Mouse (Mus musculus) megakaryocyte-erythroid progenitor cell, adult 5-6 weeks (primary cell): ENCODE measurements around the gene Cln3. TPM values are rescaled to one million over a fixed set of nuclear protein-coding genes. Genes with fewer than 3 reads are reported as not detected.

Experiments
- ATAC-seq: replicated peaks from 2 replicates; pipeline ENCODE4 v1.8.0; 2016; ENCODE audit warnings: mild to moderate bottlenecking, inconsistent platforms; ENCODE audit not compliant: severe bottlenecking, poor library complexity, low FRiP score, low TSS enrichment
- total RNA-seq, 2 experiments: library from RNA; stranded (forward) in 1 of 2; stranded (reverse) in 1 of 2; fragments of 200-1000, 215-1000 nt in 1 of 2; fragments of >200 nt in 1 of 2; fragmentation: Nextera tagmentation in 1 of 2; gene quantifications; 2 replicates each; pipeline ENCODE4 v1.2.3; 2014 to 2017

The Cln3 gene
- total RNA-seq, 2 experiments from 2014 or later: 9.8 to 24.5 TPM

DNA sequence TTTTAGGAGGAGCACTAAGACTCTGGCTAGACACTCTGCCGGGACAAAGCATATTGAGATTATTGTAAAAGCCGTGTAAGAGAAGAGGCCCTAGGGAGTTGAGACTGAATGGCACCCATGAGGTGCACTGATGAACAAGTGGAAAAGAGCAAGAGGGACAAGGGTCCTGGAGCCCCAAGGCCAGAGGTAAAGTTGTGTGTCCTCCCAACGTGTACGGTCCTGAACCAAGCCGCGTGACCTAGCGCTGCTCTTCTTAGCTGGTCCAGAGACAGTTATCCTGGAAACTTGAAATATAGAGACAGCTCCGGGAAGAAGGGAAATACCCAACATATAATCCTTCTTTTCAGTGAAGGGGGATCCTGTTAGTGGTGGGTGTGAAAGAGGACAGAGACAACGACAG lies 49.2 kb downstream of the Cln3 start:
- ATAC-seq: no peak

DNA sequence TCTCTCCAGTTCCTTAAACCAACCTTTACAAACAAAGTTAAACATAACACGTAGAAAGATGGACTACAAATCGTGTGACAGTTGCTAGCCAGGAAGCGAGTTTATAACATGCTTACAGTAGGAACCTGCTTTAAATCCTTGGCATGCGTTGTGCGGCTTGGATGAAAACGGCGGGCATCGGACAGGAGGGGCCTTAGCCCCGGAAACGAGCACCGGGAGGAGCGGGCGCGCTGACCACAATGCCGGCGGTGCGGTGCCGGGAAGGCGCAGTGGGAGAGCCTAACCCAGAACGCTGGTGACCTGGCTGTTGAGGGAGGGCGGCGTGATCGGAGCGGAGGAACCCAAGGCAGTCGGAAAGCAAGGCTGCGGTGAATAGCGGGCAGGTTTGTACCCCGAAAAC lies 49.9 kb downstream of the Cln3 start:
- ATAC-seq: peak; percentile 66; the same call in 1 of the 2 replicates

DNA sequence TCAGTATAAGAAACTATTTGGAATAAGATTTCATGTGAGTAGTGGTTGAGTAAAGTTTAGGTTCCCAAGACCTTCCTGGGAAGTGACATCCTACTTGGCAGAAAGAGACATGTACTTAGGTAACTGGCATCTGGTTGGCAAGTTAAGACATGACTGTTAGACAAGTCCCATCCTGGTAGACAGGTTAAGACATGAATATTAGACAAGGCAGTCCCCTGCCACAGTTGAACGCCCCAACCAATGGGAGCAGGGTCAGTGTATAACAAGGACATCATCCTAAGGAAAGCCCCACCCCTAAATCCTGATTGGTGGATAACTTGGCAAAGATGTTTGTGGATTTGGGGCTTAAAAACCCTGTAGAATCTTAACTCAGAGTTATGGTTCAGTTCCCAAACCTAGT lies 52.2 kb downstream of the Cln3 start:
- ATAC-seq: no peak

GRCm38 (mm10) chr7:126528166-126528577 lies 57.4 kb downstream of the Cln3 start:
- no peak for ATAC-seq

- no peak for ATAC-seq
Measured at GRCm38 (mm10) chr7:126523316-126523715, 62.3 kb downstream of the Cln3 start.

Other genes starting within 250 kb of the Cln3 start
- gene Lat, start 216.2 kb downstream of the Cln3 start, total RNA-seq (2014; fragmentation: Nextera tagmentation): 17.3 and 28.3 TPM in 2 replicates
- 9.3 and 11.0 TPM in 2 replicates for gene Lat, start 216.2 kb downstream of the Cln3 start, total RNA-seq (2017)
- 24.7 and 30.7 TPM in 2 replicates for gene Spns1, start 208.4 kb downstream of the Cln3 start, total RNA-seq (2014; fragmentation: Nextera tagmentation)
- 5.2 and 8.3 TPM in 2 replicates for gene Spns1, start 208.4 kb downstream of the Cln3 start, total RNA-seq (2017)
- 14.9 and 32.5 TPM in 2 replicates for gene Nfatc2ip, start 189.1 kb downstream of the Cln3 start, total RNA-seq (2014; fragmentation: Nextera tagmentation)
- 17.8 and 18.9 TPM in 2 replicates for gene Nfatc2ip, start 189.1 kb downstream of the Cln3 start, total RNA-seq (2017)
- 1.7 and 16.4 TPM in 2 replicates for gene Cd19, start 170.9 kb downstream of the Cln3 start, total RNA-seq (2014; fragmentation: Nextera tagmentation)
- 0.28 TPM in 1 of 2 replicates, not detected in the other for gene Cd19, start 170.9 kb downstream of the Cln3 start, total RNA-seq (2017)
- 10.2 and 13.9 TPM in 2 replicates for gene Rabep2, start 157.1 kb downstream of the Cln3 start, total RNA-seq (2014; fragmentation: Nextera tagmentation)
- 11.5 and 14.0 TPM in 2 replicates for gene Rabep2, start 157.1 kb downstream of the Cln3 start, total RNA-seq (2017)
- gene Atp2a1, start 122.7 kb downstream of the Cln3 start, total RNA-seq (2014; fragmentation: Nextera tagmentation): 2.3 TPM in 1 of 2 replicates, not detected in the other
- gene Atp2a1, start 122.7 kb downstream of the Cln3 start, total RNA-seq (2017): 0.15 and 0.61 TPM in 2 replicates
- gene Sh2b1, start 110.4 kb downstream of the Cln3 start, total RNA-seq (2014; fragmentation: Nextera tagmentation): 24.8 and 49.2 TPM in 2 replicates
- 11.7 and 11.9 TPM in 2 replicates for gene Sh2b1, start 110.4 kb downstream of the Cln3 start, total RNA-seq (2017)
- gene Tufm, start 98.5 kb downstream of the Cln3 start, total RNA-seq (2014; fragmentation: Nextera tagmentation): 128 and 168 TPM in 2 replicates
- 92.9 and 141 TPM in 2 replicates for gene Tufm, start 98.5 kb downstream of the Cln3 start, total RNA-seq (2017)
- gene Atxn2l, start 82.4 kb downstream of the Cln3 start, total RNA-seq (2014; fragmentation: Nextera tagmentation): 162 and 199 TPM in 2 replicates
- 28.4 and 42.7 TPM in 2 replicates for gene Atxn2l, start 82.4 kb downstream of the Cln3 start, total RNA-seq (2017)
- 193 and 244 TPM in 2 replicates for gene Eif3c, start 19.4 kb downstream of the Cln3 start, total RNA-seq (2014; fragmentation: Nextera tagmentation)
- gene Eif3c, start 19.4 kb downstream of the Cln3 start, total RNA-seq (2017): 286 and 298 TPM in 2 replicates
- 0.79 and 2.4 TPM in 2 replicates for gene Apobr, start 875 bp downstream of the Cln3 start, total RNA-seq (2014; fragmentation: Nextera tagmentation)
- gene Apobr, start 875 bp downstream of the Cln3 start, total RNA-seq (2017): 0.89 and 2.4 TPM in 2 replicates
- not detected in 2 replicates for gene Il27, start 9.1 kb upstream of the Cln3 start, total RNA-seq (2014; fragmentation: Nextera tagmentation)
- gene Il27, start 9.1 kb upstream of the Cln3 start, total RNA-seq (2017): not detected in 2 replicates
- 6.3 TPM in 1 of 2 replicates, not detected in the other for gene Nupr1, start 45.0 kb upstream of the Cln3 start, total RNA-seq (2014; fragmentation: Nextera tagmentation)
- gene Nupr1, start 45.0 kb upstream of the Cln3 start, total RNA-seq (2017): 2.7 and 9.9 TPM in 2 replicates
- 100 and 125 TPM in 2 replicates for gene Sgf29, start 63.5 kb upstream of the Cln3 start, total RNA-seq (2014; fragmentation: Nextera tagmentation)
- gene Sgf29, start 63.5 kb upstream of the Cln3 start, total RNA-seq (2017): 37.4 and 51.0 TPM in 2 replicates
- gene Sult1a1, start 90.6 kb upstream of the Cln3 start, total RNA-seq (2014; fragmentation: Nextera tagmentation): not detected in 2 replicates
- not detected in 2 replicates for gene Sult1a1, start 90.6 kb upstream of the Cln3 start, total RNA-seq (2017)
- 212 and 218 TPM in 2 replicates for gene Bola2, start 109.6 kb upstream of the Cln3 start, total RNA-seq (2014; fragmentation: Nextera tagmentation)
- gene Bola2, start 109.6 kb upstream of the Cln3 start, total RNA-seq (2017): 107 and 179 TPM in 2 replicates
- 3.7 and 9.3 TPM in 2 replicates for gene Slx1b, start 110.0 kb upstream of the Cln3 start, total RNA-seq (2014; fragmentation: Nextera tagmentation)
- 2.9 and 3.0 TPM in 2 replicates for gene Slx1b, start 110.0 kb upstream of the Cln3 start, total RNA-seq (2017)
- gene Coro1a, start 122.0 kb upstream of the Cln3 start, total RNA-seq (2014; fragmentation: Nextera tagmentation): 31.8 and 35.5 TPM in 2 replicates
- gene Coro1a, start 122.0 kb upstream of the Cln3 start, total RNA-seq (2017): 40.7 and 41.2 TPM in 2 replicates
- 41.0 and 45.1 TPM in 2 replicates for gene Mapk3, start 173.8 kb upstream of the Cln3 start, total RNA-seq (2014; fragmentation: Nextera tagmentation)
- 17.5 and 20.1 TPM in 2 replicates for gene Mapk3, start 173.8 kb upstream of the Cln3 start, total RNA-seq (2017)
- 0.26 and 2.5 TPM in 2 replicates for gene Gdpd3, start 180.5 kb upstream of the Cln3 start, total RNA-seq (2014; fragmentation: Nextera tagmentation)
- 0.09 TPM in 1 of 2 replicates, not detected in the other for gene Gdpd3, start 180.5 kb upstream of the Cln3 start, total RNA-seq (2017)
- 26.6 and 40.6 TPM in 2 replicates for gene Ypel3, start 191.1 kb upstream of the Cln3 start, total RNA-seq (2014; fragmentation: Nextera tagmentation)
- gene Ypel3, start 191.1 kb upstream of the Cln3 start, total RNA-seq (2017): 20.2 and 22.6 TPM in 2 replicates
- 0.69 and 3.1 TPM in 2 replicates for gene Tbx6, start 195.7 kb upstream of the Cln3 start, total RNA-seq (2014; fragmentation: Nextera tagmentation)
- gene Tbx6, start 195.7 kb upstream of the Cln3 start, total RNA-seq (2017): not detected in 2 replicates
- 176 and 189 TPM in 2 replicates for gene Ppp4c, start 206.7 kb upstream of the Cln3 start, total RNA-seq (2014; fragmentation: Nextera tagmentation)
- gene Ppp4c, start 206.7 kb upstream of the Cln3 start, total RNA-seq (2017): 104 and 127 TPM in 2 replicates
- 0.61 TPM in 1 of 2 replicates, not detected in the other for gene Fam57b, start 211.9 kb upstream of the Cln3 start, total RNA-seq (2014; fragmentation: Nextera tagmentation)
- 0.42 TPM in 1 of 2 replicates, not detected in the other for gene Fam57b, start 211.9 kb upstream of the Cln3 start, total RNA-seq (2017)
- not detected in 2 replicates for gene 4930451I11Rik, start 245.8 kb upstream of the Cln3 start, total RNA-seq (2014; fragmentation: Nextera tagmentation)
- not detected in 2 replicates for gene 4930451I11Rik, start 245.8 kb upstream of the Cln3 start, total RNA-seq (2017)